Mouse (Mus musculus) liver, embryonic 12.5 days (tissue): ENCODE data around the gene Pknox2. TPM values are rescaled to one million over a fixed set of nuclear protein-coding genes. Genes with fewer than 3 reads are reported as not detected.

Experiments used
- ATAC-seq: fragments of 200-750 bp; cut with Nextera tagmentation; 2 replicates; pipeline ENCODE4 v1.8.0; 2017; ENCODE audit warnings: moderate number of reproducible peaks, mild to moderate bottlenecking, moderate library complexity
- H3K27ac ChIP-seq: fragments of 300-500 bp; sonication (generic); 2 replicates; pipeline ENCODE4 v1.5.1; 2016; ENCODE audit warnings: mild to moderate bottlenecking
- H3K27me3 ChIP-seq: fragments of 300-500 bp; sonication (generic); replicated peaks from 2 replicates; pipeline ENCODE4 v1.6.1; 2016; ENCODE audit warnings: mild to moderate bottlenecking, moderate library complexity
- H3K36me3 ChIP-seq: fragments of 300-500 bp; sonication (generic); 2 replicates; pipeline ENCODE4 v1.6.1; 2016; ENCODE audit warnings: mild to moderate bottlenecking, moderate library complexity
- H3K4me1 ChIP-seq: fragments of 300-500 bp; sonication (generic); 2 replicates; pipeline ENCODE4 v1.6.1; 2016
- H3K4me2 ChIP-seq: fragments of 300-500 bp; sonication (generic); 2 replicates; pipeline ENCODE4 v1.6.1; 2016; ENCODE audit warnings: mild to moderate bottlenecking, moderate library complexity
- H3K4me3 ChIP-seq: fragments of 300-500 bp; sonication (generic); 2 replicates; pipeline ENCODE4 v1.5.1; 2016; ENCODE audit warnings: mild to moderate bottlenecking, moderate library complexity
- H3K9ac ChIP-seq: fragments of 300-500 bp; sonication (generic); 2 replicates; pipeline ENCODE4 v1.6.1; 2016; ENCODE audit warnings: mild to moderate bottlenecking, moderate library complexity
- H3K9me3 ChIP-seq: fragments of 300-500 bp; sonication (generic); replicated peaks from 2 replicates; pipeline ENCODE4 v1.6.1; 2016; ENCODE audit warnings: mild to moderate bottlenecking, moderate library complexity
- WGBS: fragments of 180-500 bp; shearing (Covaris S2); methylation state at CpG from one replicate; pipeline ENCODE4 v1.1.7; 2016; ENCODE audit not compliant: insufficient replicate concordance; 5-methylcytosine and 5-hydroxymethylcytosine counted together
- polyA plus RNA-seq: library from polyadenylated mRNA; unstranded; fragments of >200 nt; fragmentation: Nextera tagmentation; extraction: Ambion mirVana; gene quantifications from 2 replicates; pipeline ENCODE4 v1.2.1, GENCODE M21; 2016

Gene Pknox2
- polyA plus RNA-seq, 1 experiment from 2014 or later = 0.57 TPM

GRCm38 (mm10) chr9:37093086-37093485 lies 54.1 kb downstream of the Pknox2 start:
- H3K27ac ChIP-seq = no peak overlapping the region
- no peaks in the 10 kb centered on the region for H3K27me3 ChIP-seq
- no peak overlapping the region for H3K4me2 ChIP-seq
- H3K9me3 ChIP-seq = no peaks in the 10 kb centered on the region
- WGBS = 23% methylated on average over 5 of the region's 5 CpGs
- no peaks in the 10 kb centered on the region for H3K36me3 ChIP-seq
- H3K4me1 ChIP-seq = no peaks in the 10 kb centered on the region
- ATAC-seq = peak; percentile 76
- H3K4me3 ChIP-seq = no peak overlapping the region
- H3K9ac ChIP-seq = no peak overlapping the region

- Histone ChIP-seq H3K36me3 (no peaks in the 10 kb centered on the region), H3K9me3 (no peaks in the 10 kb centered on the region), H3K4me2 (no peak overlapping the region), H3K4me1 (no peaks in the 10 kb centered on the region), H3K9ac (no peak overlapping the region), H3K27me3 (no peaks in the 10 kb centered on the region), H3K27ac (no peak overlapping the region), H3K4me3 (no peak overlapping the region)
- no peak for ATAC-seq
- 52% methylated on average over 6 of the region's 6 CpGs for WGBS
Observed at GRCm38 (mm10) chr9:37089894-37090652, 57.1 kb downstream of the Pknox2 start.

GRCm38 (mm10) chr9:37085370-37085769 lies 61.8 kb downstream of the Pknox2 start:
- H3K27me3 ChIP-seq = no peaks in the 10 kb centered on the region
- no peak for ATAC-seq

GRCm38 (mm10) chr9:37082246-37082645 lies 65.0 kb downstream of the Pknox2 start:
- H3K4me1 ChIP-seq = no peaks in the 10 kb centered on the region
- H3K27ac ChIP-seq = no peak overlapping the region
- H3K9me3 ChIP-seq = no peaks in the 10 kb centered on the region
- ATAC-seq = no peak
- H3K9ac ChIP-seq = no peak overlapping the region
- no peak overlapping the region for H3K4me2 ChIP-seq
- H3K36me3 ChIP-seq = no peaks in the 10 kb centered on the region
- no peaks in the 10 kb centered on the region for H3K27me3 ChIP-seq
- no peak overlapping the region for H3K4me3 ChIP-seq
- WGBS = 82% methylated on average over 10 of the region's 10 CpGs

More at GRCm38 (mm10) chr9:37085370-37085769, 61.8 kb downstream of the Pknox2 start:
- Histone ChIP-seq H3K9ac (no peak overlapping the region), H3K4me1 (no peaks in the 10 kb centered on the region), H3K36me3 (no peaks in the 10 kb centered on the region), H3K4me2 (no peak overlapping the region), H3K9me3 (no peaks in the 10 kb centered on the region), H3K4me3 (no peak overlapping the region), H3K27ac (no peak overlapping the region)
- WGBS = 58% methylated on average over 2 of the region's 2 CpGs

GRCm38 (mm10) chr9:37080309-37080708 lies 66.9 kb downstream of the Pknox2 start:
- Histone ChIP-seq H3K27me3 (peaks cover 8% of the 10 kb centered on the region), H3K27ac (no peak overlapping the region), H3K36me3 (no peaks in the 10 kb centered on the region), H3K4me1 (no peaks in the 10 kb centered on the region), H3K9ac (no peak overlapping the region), H3K4me3 (no peak overlapping the region), H3K9me3 (no peaks in the 10 kb centered on the region), H3K4me2 (no peak overlapping the region)
- no peak for ATAC-seq
- WGBS = 72% methylated on average over 6 of the region's 6 CpGs

- no peak overlapping the region for H3K9ac ChIP-seq
- no peak overlapping the region for H3K27ac ChIP-seq
- no peak for ATAC-seq
- H3K27me3 ChIP-seq = peaks cover 8% of the 10 kb centered on the region
- H3K4me2 ChIP-seq = no peak overlapping the region
- 51% methylated on average over 2 of the region's 2 CpGs for WGBS
- no peaks in the 10 kb centered on the region for H3K36me3 ChIP-seq
- H3K4me1 ChIP-seq = no peaks in the 10 kb centered on the region
- no peak overlapping the region for H3K4me3 ChIP-seq
- H3K9me3 ChIP-seq = no peaks in the 10 kb centered on the region
Observed at GRCm38 (mm10) chr9:37077063-37077418, 70.2 kb downstream of the Pknox2 start.

GRCm38 (mm10) chr9:37076386-37077062 lies 70.7 kb downstream of the Pknox2 start:
- Histone ChIP-seq H3K36me3 (no peaks in the 10 kb centered on the region), H3K4me2 (no peak overlapping the region), H3K27me3 (peaks cover 8% of the 10 kb centered on the region), H3K4me3 (no peak overlapping the region), H3K27ac (no peak overlapping the region), H3K9me3 (no peaks in the 10 kb centered on the region), H3K9ac (no peak overlapping the region), H3K4me1 (no peaks in the 10 kb centered on the region)
- 17% methylated on average over 15 of the region's 15 CpGs for WGBS
- no peak for ATAC-seq

GRCm38 (mm10) chr9:37075903-37076302 lies 71.3 kb downstream of the Pknox2 start:
- 48% methylated on average over 4 of the region's 4 CpGs for WGBS
- H3K27me3 ChIP-seq = peaks cover 8% of the 10 kb centered on the region
- no peak overlapping the region for H3K4me3 ChIP-seq
- H3K9me3 ChIP-seq = no peaks in the 10 kb centered on the region
- no peak for ATAC-seq
- H3K27ac ChIP-seq = no peak overlapping the region
- no peak overlapping the region for H3K9ac ChIP-seq
- no peaks in the 10 kb centered on the region for H3K4me1 ChIP-seq
- H3K4me2 ChIP-seq = no peak overlapping the region
- no peaks in the 10 kb centered on the region for H3K36me3 ChIP-seq

- no peaks in the 10 kb centered on the region for H3K36me3 ChIP-seq
- ATAC-seq = no peak
- no peak overlapping the region for H3K27ac ChIP-seq
- no peaks in the 10 kb centered on the region for H3K9me3 ChIP-seq
- no peak overlapping the region for H3K9ac ChIP-seq
- WGBS = 53% methylated on average over 6 of the region's 6 CpGs
- H3K4me3 ChIP-seq = no peak overlapping the region
- H3K27me3 ChIP-seq = no peaks in the 10 kb centered on the region
- no peaks in the 10 kb centered on the region for H3K4me1 ChIP-seq
- no peak overlapping the region for H3K4me2 ChIP-seq
Observed at GRCm38 (mm10) chr9:37069391-37070312, 77.6 kb downstream of the Pknox2 start.

- Histone ChIP-seq H3K4me3 (no peak overlapping the region), H3K36me3 (no peaks in the 10 kb centered on the region), H3K4me2 (no peak overlapping the region), H3K4me1 (no peaks in the 10 kb centered on the region), H3K9ac (no peak overlapping the region), H3K9me3 (no peaks in the 10 kb centered on the region), H3K27ac (no peak overlapping the region), H3K27me3 (no peaks in the 10 kb centered on the region)
- WGBS = 74% methylated on average over 5 of the region's 5 CpGs
- no peak for ATAC-seq
Observed at GRCm38 (mm10) chr9:37067473-37067830, 79.8 kb downstream of the Pknox2 start.

GRCm38 (mm10) chr9:37066732-37067472 lies 80.3 kb downstream of the Pknox2 start:
- Histone ChIP-seq H3K27ac (no peak overlapping the region), H3K4me3 (no peak overlapping the region), H3K9ac (no peak overlapping the region), H3K4me2 (no peak overlapping the region), H3K4me1 (no peaks in the 10 kb centered on the region), H3K36me3 (no peaks in the 10 kb centered on the region), H3K9me3 (no peaks in the 10 kb centered on the region), H3K27me3 (no peaks in the 10 kb centered on the region)
- no peak for ATAC-seq
- 65% methylated on average over 8 of the region's 8 CpGs for whole genome bisulfite sequencing
